Mouse (Mus musculus) spleen, adult 2 months (tissue): ENCODE results near the gene Mfsd4b4.

Experiments
- CTCF ChIP-seq: fragments of 200-500 bp; IDR thresholded peaks from 2 replicates; pipeline ENCODE4 v1.5.1; 2011; ENCODE audit warnings: mild to moderate bottlenecking, inconsistent platforms; ENCODE audit not compliant: insufficient read depth, insufficient read length, insufficient replicate concordance; ENCODE audit errors: extremely low read depth
- POLR2A ChIP-seq: fragments of 200-500 bp; IDR thresholded peaks from 2 replicates; pipeline ENCODE4 v1.6.1; 2011; ENCODE audit warnings: low read depth, low read length, inconsistent platforms

DNA sequence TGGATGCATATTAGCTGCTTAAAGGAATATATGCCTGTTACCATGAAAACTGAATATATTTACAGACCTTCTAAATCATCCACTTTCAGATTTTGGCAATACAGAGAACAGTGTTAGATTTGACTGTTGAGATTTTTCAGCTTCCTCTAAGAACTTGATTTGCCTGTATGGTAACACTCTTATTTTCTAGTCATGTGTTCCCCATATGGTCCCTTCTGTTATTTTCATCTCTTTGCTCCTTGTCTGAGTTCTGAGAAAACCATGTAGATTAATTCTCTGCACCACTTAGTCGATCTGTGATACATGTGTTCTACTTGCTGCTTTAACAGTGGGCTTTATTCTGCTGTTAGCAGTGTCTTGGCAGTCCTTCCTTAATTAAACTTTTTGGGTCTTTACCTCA, 56.4 kb downstream of the Mfsd4b4 start:
- no peak for TF ChIP-seq CTCF
- TF ChIP-seq POLR2A = no peak
